Mouse (Mus musculus) thymus, postnatal 25 days (tissue): ENCODE results near the gene Scn1a.

Experiments used
- DNase-seq: peaks from one replicate; pipeline ENCODE4 v3.0.0; 2022

Scn1a gene

DNA sequence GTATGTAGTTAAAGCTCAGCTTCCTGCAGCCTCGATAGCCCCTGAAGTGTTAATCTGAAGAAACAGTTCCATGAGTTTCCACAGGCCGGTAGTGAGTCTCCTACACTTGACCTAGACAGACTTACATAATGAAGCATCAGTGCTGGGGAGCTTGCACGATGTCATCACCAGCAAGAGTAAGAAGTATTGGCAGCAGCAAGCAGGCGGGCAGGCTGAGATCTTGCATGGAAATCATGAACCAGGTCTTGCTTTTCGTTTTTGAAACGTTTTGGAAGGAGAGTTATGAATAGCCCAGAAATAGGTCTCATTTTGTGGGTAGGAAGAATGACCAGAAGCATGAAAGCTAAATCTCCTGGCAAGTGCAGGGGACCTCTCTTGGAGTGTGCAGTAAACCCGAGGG, at the start of gene Scn1a:
Gene Scn1a, minus strand, starts transcription at position 130 of the 400 bp plus-strand sequence.
- DNase-seq = no peak

DNA sequence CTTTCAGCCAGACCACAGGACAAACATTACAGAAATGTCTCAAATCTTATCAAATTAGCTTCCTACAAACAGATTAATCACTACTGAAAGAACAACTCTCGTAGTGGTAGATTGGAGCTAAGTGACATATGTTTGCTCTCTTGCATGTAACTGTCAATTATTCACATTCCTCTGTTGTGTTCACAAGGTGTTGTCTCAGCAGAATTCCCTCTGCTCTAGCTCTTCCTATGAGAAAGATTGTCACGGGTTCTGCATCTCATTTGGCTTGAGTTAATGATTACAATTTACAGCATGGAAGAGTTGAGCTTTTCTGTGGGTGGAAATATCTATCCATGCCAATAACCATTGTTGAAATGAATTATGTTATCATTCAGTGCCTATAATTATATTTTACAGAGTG, 37.8 kb upstream of the Scn1a start:
- no peak for DNase-seq

DNA sequence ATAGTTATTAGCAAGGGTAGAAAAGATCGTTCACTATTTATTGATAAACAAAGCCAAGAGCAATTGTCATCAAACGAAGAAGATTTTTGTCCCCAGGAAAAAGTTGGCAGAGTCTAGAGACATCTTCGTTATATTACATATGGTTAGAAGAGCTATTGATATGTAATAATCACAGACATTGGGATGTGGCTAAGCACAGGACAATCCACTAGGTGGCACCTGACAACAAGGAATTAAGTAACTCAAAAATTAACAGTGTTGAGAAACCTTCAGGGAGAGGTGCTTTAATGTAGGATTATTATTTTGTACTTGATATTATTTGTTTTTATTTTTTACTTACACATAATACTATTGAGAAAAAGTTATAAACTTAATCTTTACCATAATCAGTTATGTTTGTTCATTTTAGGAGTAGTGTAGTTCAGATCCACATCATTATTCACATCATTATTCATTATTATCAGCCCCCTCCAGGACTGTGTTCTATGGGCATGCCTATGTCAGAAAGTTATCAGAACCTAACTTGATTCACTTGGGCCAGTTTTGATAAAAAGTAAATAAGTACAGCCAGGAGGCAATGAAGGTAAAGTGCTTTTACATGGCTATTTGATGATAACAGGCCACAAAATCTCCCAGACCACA, 32.7 kb upstream of the Scn1a start:
- no peak for DNase-seq

DNA sequence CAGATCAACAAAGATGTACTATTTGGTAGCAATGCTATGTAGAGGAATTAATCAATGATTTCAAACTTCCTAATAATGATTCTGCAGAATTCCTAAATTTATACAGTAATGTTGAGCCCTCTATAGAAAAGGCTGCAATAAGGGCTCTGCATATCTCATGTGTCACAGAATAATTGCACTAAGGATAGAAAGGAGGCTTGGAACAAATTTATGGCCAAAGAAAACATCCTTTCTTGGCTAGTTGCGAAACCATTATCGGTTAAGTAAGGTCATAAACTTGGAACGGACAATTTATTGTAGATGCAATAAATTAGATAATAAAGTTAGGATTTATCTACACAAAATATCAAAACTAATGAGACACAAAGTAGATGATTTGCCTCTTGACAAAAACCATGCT, 24.8 kb upstream of the Scn1a start:
- DNase-seq = no peak

DNA sequence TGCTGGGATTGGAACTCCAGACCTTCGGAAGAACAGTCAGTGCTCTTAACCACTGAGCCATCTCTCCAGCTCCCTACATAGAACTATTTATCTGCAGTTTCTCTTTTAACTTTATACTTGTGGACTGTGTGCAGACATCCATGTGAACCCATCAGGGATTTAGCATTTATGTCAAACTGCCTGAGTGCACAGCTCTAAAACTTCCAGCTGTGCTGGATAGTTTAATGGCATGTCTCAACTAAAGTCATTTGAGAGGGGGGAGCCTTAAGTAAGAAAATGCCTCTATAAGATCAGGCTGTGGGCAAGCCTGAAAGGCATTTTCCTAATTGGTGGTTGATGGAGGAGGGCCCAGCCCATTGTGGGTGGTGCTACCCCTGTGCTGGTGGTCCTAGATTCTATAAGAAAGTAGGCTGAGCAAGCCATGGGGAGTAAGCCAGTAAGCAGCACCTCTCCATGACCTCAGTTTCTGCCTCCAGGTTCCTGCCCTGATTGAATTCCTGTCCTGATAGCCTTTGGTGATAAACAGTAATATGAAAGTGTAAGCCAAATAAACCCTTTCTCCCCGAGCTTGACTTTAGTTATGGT, 24.3 kb upstream of the Scn1a start:
- DNase-seq = no peak

DNA sequence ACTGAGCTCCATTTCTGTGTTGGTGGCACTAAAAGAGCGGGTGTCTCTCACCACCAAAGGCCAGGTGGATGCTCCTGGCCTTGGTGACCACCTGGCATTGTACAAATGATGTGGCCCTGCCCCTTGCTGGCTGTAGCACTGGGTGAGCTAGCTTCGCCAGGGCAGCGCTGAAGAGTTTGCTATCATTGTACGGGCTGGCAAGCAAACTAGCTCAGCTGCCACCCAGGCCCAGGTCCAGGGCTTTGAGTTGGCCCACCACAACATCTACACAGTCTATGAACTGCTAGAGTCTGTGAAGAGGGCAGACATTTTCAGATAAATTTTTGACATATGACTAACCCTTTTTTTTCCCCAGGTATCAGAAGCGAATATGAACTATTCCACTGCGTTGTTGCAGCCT, 23.3 kb upstream of the Scn1a start:
- no peak for DNase-seq

DNA sequence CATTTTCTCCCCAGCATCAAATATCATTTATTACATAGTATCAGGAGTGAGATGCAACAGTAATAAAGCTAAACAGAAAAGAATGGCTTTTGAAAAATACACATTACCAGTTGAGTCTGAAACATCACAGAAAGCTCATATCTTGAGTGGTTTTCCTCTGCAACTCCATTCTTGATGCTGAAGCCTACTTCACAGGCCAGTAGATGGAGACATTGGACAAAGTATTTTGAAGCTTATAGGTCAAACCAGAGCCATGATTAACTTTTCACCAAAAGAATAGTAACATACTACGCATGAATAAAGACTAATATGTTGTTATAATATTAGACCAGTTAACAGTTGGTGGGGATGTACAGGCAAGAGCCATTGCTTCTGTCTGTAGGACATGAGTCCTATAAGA, 21.8 kb upstream of the Scn1a start:
- no peak for DNase-seq

DNA sequence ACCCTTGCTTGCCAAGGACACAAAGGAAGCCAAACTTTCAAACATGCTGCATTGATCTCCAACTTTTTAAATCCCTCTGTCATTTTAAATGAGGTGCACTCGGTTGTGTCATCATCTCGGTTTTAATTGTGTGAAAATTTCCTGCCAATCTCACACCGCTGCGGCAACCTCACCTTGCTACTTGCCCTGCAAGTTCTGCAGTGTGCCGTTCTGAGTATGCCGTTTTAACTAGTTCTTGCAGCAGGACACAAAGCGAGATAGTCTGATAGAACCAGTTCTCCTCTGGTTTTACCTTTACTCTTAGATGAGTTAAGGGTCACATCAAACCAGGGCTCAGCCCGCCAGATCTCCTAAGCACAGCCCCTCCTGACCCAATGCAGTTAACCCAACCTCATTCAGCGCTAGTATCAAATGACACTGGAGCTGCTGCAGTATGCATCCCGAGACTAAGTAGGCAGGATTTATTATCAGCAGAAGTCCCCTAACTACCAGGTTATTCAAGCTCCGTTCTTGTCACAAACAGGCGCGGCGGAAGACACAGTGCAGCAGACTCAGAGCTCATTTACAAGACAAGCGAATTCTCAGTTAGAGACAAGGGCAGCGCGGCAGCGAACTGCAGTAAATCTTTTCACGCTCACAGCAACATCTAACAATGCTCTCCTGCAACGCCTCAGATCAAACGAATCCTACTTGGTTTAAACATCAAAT, 722 bp downstream of the Scn1a start:
- no peak for DNase-seq

DNA sequence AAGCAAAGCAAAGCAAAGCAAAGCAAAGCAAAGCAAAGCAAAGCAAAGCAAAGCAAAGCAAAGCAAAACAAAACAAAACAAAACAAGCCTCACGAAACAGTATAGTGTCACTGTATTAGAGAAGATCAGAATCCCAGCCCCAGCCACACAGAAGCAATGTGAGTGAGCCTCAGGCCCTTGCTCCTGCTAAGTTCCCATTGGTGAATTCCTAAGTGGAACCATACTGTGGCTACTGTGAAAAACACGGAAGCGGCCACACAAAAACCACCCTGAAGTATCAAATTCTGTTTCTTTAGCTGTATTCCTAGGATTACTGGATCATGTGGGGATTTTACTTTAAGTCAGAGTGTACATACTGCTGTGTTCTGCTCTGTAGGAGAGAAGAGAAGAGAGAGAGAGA, 4.4 kb downstream of the Scn1a start:
- no peak for DNase-seq

DNA sequence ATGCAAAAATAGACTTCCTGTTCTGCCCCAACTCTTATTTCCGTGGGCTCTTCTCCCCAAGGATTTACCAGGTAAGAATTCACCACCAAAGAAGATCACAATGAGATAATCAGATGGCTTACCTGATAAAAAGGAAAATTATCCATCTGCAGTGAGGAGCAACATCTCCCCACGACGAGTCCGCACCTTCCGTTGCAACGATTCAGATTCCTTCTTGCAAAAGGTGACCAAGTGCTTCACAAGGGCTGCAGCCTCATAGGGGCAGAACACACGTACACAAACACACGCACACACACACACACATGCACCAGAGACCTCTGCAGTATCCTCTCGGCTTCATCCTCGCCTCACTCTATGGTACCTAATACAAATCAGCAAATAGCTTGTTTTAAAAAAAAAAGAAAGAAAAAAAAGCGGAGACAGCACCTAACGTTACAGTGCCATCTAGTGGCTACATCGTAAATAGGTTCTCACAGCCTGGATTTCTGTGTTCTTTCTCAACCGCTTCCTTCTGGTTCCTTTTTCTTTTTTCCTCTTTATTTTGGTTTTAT, 30.8 kb downstream of the Scn1a start:
- DNase-seq = peak; percentile 1

DNA sequence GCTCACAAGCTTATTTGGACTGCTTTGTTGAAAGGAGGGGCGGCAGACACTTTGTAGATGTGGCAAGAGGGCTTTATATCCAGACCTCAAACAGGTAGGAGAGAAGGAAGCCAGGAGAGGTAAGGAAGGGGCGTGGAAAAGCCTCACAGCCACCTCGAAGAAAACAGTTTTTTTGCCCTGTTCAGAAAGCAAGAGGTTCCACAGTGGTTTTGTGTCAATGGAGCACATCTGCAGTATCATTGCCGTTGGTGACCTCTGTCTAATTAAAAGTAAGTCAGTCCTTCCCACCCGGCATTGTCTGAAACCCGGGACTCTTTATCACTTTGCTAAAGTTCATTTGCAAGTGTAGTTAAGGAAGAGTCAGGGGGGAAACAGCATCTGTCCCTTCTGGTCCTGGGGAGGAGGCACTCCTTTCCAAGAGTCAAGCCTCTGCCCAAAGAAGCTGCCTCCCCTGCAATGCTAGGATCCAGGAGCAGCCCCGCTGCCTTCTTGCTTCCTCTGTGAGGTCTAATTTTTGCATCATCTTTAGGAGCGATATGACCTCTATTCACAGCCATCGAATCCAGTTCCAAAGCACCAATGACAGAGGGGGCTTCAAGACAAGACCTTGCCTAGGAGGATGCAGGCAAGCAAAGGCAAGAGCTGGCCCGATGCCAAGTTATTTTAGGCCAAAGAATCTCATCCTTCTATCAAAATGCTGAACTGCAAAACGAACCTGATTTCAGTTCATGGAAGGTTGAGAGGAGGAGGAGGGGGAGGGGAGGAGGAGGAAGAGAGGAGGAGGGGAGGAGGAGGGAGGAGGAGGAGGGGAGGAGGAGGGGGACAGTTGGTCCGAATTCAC, 31.5 kb downstream of the Scn1a start:
- no peak for DNase-seq

DNA sequence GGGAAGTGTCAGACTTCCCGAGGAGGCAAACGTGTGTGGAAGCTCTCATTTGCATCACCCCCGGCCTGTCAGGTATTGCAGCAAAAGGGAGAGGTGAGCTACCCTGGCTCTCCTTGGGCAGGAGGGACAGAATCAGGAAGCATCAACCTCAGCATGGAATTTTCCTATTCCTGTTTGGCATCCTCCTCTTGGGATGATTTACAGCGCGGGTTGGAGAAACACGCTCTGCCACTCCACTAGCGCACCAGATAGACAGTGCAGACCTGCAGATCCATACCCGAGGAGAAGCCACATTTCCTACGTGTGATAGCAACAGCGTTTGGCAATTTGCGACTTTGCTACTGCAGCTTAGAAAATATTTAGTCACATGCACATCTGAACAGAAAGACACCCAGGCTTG, 32.2 kb downstream of the Scn1a start:
- no peak for DNase-seq

DNA sequence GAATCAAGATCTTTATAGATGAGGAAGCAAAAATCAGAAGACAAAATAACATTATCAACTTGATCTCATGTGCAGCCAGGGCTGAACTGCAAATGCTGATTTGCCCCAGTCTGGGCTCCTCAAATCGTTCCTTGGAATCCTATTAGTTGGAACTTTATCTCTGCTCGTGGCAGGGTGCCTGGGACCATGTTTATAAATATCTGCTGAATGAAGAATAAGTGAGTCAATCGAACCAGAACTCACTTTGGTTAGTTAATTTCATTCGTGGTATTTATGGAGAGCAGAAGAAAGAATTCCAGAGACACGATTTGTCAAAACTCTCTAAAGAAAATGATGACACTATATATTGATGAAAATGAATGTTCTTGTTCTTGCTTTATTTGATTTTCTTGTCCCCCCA, 48.1 kb downstream of the Scn1a start:
- no peak for DNase-seq

DNA sequence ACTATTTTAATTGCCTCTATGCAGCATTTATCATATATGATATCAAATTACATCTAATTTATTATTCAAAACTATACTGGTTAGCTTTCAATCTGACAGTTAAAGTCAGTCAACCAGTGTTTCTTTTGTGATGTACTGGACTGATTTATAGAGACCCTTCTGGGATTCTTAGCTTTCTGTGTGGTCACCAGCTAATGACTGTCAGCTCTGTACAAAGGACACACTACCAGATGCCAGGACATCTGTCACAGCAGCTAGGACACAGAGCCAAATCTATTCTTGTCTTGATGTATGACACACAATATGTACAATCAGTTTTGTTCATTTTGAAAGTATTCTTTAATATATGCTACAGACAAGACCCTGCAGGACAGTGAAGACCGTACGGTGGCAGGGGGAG, 72.7 kb downstream of the Scn1a start:
- DNase-seq = no peak

DNA sequence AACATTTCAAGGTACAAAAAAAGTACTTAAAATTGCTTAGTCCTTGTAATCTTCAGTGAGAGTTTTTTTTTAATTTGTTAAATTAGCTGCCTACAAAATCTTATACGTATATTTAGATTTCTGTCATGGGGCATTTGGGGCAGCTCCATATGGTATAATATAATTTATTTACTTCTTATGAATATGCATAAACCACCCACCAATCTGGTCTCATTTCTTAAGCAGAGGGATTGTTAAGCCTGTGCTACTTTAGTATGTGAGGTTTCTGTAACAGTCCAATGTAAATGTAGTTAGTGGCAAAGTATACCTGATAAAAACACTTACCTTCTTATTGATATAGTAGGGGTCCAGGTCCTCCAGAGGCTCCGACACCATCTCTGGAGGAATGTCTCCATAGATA, 90.0 kb downstream of the Scn1a start:
- no peak for DNase-seq

DNA sequence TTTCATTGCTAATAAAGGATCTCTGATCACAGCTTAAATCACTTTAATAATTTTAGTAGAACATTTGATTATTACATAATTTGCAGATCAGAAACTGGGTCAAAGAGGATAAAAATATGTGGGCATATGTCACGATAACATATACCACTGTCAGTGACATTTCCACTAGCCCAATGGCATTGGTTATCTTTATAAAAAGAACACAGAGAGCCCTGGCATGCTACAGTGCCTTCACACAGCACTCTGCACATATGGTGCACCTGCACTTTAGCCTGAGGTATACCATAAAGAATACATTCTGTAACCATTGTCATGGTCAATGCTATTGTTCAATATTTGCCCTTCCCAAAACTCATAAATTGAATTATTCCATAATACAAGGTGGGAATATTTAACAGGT, 94.0 kb downstream of the Scn1a start:
- DNase-seq = no peak

DNA sequence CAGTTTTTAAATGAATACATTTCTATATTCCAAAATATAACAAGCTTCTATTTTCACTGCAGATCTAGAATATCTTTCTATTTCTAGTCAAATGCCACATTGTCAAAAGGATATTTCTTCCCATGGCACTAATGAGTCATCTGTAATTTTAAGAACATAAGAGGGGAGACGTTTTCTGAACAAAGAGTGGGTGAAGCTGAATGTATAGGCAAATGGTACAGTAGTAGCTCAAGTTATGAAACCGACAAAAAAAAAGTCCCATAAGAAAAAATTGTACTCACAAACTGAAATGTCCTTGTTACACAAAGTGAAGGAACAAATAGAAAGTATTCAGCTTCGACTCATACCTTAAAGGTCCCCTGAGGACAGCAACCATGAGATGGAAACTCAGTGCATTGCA, 94.5 kb downstream of the Scn1a start:
- no peak for DNase-seq

DNA sequence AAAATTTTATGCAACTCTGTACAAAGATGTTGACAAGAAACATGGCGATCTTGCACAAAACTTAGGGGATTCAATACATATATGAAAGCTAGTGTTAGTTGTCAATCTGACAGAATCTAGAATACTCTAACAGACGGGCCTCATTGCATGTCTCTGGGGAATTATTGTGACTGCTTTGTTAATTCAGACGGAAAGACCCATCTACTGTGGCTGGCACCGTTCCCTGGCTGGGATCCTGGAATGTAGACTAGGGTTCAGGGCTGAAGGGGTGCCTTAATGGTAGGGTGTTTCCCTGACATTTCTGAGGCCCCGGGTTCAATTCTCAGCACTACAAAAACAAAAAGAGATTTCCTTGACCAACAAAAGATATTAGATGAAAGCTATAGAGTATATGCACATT, 103.2 kb downstream of the Scn1a start:
- DNase-seq = no peak

DNA sequence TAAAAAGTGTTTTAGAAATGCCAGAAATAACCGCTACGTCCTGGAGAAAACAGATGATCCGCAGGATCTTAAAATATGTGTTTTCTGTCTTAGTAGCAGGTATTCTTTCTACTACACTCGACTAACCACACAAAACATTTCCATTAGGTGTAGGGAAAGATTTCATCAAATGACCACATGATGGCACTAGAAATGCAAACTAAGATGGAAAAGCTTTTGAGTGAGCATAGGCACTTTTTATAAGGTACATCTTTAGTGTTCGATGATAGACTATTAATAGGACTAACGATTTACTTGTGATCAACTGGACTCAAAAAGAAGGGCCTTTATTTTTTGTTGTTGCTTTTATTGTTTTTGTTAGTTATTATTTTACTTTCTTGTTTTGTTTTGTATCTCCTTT, 104.2 kb downstream of the Scn1a start:
- DNase-seq = no peak

DNA sequence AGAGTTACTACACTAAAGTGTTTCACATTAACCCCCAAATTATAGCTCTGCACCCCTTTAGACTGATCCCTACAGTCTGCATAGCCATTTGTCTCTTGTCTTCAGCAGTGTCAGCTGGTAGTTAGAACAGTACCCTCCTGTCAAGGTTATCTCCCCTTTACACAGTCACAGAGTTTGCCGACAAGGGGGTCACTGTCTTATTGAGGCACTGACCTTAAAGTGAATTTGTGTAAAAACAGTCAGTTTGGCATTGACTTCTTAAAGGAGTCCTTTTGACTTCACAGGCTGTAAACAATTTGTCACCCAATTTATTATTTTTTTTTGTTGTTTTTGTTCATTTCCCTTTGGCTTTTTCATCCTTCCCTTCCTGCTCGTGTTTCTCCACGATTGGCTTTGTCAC, 168.1 kb downstream of the Scn1a start:
- no peak for DNase-seq

DNA sequence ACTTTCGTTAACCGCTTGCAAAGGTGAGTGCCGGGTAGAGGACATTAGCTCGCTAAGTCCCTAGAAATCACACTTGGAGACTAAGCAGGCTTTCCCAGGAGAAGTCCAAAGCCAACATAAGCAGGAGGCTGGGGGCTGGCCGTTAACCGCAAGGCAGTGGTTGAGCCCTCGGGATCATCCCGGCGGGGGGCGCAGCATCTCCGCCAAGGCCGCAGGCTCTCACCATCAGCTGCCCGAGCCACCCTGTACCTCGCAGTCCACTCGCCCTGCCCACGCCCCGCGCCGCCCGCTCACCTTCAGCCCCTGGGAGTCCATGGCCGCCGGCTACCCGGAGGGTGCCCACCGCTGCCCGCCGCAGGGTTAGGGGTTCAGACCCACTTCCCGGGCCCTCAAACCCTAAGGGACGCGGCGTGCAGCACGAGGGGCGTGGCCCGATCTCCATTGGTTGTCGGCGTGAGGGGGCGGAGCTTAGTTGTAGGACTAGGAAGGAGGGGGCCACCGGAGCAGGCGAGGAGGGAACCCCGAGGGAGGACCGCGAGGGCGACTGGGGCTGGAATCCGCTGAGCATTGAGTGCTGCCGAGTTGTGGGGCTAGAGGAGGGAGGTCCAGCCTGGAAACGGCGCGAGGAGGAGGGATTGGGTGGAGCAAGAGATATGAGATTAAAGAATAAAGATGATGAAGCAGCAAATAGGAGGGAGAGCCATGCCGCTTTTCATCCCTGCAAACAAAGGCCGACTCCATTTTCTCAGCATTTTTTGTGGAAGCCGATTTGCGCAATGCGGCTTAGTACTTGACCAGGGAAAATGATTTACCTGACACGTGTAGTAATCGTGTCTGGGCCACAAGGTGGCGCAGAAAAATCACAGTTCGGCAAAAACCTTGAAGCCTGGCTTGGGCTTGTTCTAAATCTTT, 184.2 kb downstream of the Scn1a start, which contains the start of gene Ttc21b:
Gene Ttc21b, minus strand, starts transcription at position 398 of the 912 bp plus-strand sequence.
- DNase-seq = peak; percentile 96

DNA sequence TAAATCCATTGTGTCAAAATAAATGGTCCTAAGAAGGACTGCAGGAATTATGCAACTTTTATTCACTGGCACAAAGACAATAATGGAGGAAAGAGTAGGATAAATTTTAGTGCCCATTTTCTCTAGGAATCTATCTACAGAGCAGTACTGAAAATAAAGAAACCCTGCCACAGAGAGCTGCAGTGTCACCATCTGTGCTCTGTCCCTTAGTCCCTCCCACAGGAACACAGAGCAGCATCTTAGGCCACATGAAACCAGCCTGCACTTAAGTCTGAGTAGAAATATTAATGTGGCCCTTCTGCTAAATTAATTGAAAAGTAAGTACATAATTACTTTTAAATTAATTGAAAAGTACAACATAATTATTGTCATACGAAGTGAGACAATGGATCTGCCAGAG, 196.6 kb downstream of the Scn1a start:
- DNase-seq = no peak
